Mouse (Mus musculus): ENCODE measurements around the gene Ccdc34. TPM values are rescaled to one million over a fixed set of nuclear protein-coding genes. Genes with fewer than 3 reads are reported as not detected.

Ccdc34 gene
- polyA plus RNA-seq, 1 experiment from 2014 or later = 44.5 TPM

DNA sequence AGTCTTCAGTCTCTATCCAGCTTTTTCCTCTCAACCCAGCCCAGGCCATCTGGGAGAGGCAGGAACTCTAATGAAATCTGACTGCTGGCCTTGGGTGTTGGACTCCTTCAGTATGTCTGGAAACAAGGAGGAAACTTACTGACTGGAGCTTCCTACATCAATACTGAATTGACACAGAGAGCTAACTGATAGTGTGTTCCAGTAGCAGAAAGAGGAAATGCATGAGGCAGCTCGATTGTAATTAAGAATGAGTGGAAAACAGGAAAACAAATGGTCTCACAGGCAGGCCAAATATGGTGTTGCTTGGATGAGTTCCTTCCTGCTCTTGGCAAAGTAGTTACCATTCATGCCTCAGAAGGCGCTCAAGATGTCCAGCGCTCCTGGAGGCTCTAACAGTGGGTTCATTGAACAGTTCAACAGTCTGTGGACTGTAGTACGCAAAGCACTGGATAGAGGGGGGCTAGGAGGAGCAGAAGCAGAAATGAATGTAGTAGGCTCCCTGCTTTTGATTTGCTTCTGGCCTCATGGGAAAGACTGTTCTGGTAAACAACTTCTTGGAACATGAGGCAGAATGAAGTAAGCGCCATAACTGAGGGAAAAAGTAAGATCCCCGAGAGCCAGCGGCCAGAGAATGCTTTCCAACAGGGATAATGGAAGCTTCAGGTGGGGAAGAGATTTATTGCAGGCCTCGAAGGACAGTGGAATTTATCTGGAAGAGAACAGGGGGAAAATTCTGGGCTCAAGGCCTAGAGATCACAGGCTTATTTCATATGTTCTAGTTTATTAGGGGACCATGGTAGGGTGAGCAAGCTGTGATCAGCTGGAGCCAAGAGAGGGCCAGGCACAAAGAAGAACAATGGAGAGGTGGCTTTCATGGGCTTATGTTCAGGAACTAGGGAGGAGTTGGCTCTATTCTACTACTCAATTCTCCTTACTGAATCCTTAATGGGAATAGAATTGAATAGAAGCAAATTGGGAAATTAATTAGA, 193.2 kb downstream of the Ccdc34 start:
- Histone ChIP-seq H3K27ac (no peak overlapping the region), H3K36me3 (no peaks in the 10 kb centered on the region), H3K9ac (replicated peaks) (no peak overlapping the region), H3K4me3 (replicated peaks) (no peak overlapping the region), H3K27me3 (no peaks in the 10 kb centered on the region), H3K4me2 (replicated peaks) (no peak overlapping the region), H3K9me3 (no peaks in the 10 kb centered on the region), H3K4me1 (replicated peaks) (no peaks in the 10 kb centered on the region)
- no peak for ATAC-seq
- 90% methylated on average over 8 of the region's 8 CpGs for WGBS

DNA sequence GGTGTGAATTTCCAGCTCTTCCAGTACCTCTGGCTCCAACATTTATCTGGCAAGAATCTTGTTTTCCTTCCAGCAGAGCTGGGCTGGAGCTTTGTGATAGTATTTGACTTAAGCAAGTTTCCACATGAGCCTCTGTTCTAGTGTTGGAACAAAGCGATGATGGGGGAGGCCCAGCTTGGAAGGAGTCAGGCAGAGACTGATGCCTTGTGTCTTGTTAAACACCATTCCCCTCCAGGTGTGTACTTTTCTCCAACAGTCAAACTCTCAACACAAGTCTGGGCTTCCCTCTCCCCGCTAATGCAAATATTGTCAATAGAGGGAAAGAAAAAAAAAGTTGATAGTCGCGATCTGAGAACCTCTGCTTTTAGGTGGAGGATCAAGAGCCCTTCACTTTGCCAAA, 196.7 kb downstream of the Ccdc34 start:
- Histone ChIP-seq H3K9ac (replicated peaks) (no peak overlapping the region), H3K27ac (no peak overlapping the region), H3K4me3 (replicated peaks) (no peak overlapping the region), H3K4me1 (replicated peaks) (no peaks in the 10 kb centered on the region), H3K36me3 (no peaks in the 10 kb centered on the region), H3K4me2 (replicated peaks) (no peak overlapping the region), H3K27me3 (no peaks in the 10 kb centered on the region), H3K9me3 (no peaks in the 10 kb centered on the region)
- 90% methylated on average over 4 of the region's 4 CpGs for WGBS
- no peak for ATAC-seq

DNA sequence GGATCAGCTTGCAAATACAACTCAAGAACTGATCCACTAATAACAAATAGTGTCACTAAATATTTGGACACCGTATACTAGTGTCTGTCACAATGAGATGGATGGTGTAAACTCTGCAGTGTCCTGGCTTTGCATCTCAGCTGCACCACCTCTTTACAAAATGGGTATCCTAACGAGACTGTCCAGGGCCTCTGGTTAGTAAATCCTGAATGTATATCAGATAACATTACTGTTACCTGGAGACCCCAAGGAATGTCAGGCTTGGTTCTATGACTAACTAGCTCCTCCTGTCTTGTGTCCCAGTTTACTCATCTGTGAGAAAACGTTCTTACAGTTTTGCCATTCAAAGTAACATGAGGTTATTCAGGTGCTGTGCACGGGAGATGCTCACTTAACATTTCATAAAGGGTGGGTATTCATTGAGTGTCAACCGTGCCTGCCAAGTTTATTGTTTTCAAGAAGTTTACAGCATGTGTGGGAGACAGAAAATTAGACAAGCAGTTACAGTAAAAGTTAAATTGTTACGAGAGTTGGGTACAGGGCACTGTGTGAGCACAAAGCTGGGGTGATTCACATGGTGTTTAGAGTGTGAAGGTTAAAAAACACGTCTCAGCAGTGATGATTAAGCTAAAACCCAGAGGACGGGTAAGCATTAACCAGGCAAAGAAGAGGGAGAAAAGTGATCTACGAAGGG, 197.5 kb downstream of the Ccdc34 start:
- H3K27me3 ChIP-seq = no peaks in the 10 kb centered on the region
- H3K4me2 ChIP-seq (replicated peaks) = no peak overlapping the region
- no peak for ATAC-seq
- H3K4me3 ChIP-seq (replicated peaks) = no peak overlapping the region
- 76% methylated on average over 9 of the region's 9 CpGs for WGBS
- H3K9me3 ChIP-seq = no peaks in the 10 kb centered on the region
- no peak overlapping the region for H3K9ac ChIP-seq (replicated peaks)
- H3K36me3 ChIP-seq = no peaks in the 10 kb centered on the region
- no peaks in the 10 kb centered on the region for H3K4me1 ChIP-seq (replicated peaks)
- H3K27ac ChIP-seq = no peak overlapping the region

DNA sequence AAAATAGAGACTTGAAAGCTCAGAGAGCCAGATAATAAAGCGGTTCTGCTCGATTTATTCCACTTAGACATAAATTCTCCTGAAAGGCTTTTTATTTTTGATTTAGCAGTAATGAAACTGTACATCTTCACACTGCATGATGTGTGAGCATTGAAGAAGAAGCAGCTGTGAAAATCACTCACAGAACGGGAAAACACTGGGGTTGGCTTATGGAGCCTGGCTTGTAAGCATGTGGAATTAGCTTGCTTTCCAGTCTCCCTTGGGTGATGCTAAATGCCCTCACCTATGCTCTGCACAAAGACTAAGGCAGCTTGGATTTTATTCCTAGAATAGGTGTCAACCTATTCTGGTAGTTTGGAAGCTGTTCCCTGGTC, 198.1 kb downstream of the Ccdc34 start:
- Histone ChIP-seq H3K4me3 (replicated peaks) (no peak overlapping the region), H3K27me3 (no peaks in the 10 kb centered on the region), H3K9me3 (no peaks in the 10 kb centered on the region), H3K9ac (replicated peaks) (no peak overlapping the region), H3K4me2 (replicated peaks) (no peak overlapping the region), H3K4me1 (replicated peaks) (no peaks in the 10 kb centered on the region), H3K27ac (no peak overlapping the region), H3K36me3 (no peaks in the 10 kb centered on the region)
- 74% methylated on average over 3 of the region's 3 CpGs for WGBS
- no peak for ATAC-seq

DNA sequence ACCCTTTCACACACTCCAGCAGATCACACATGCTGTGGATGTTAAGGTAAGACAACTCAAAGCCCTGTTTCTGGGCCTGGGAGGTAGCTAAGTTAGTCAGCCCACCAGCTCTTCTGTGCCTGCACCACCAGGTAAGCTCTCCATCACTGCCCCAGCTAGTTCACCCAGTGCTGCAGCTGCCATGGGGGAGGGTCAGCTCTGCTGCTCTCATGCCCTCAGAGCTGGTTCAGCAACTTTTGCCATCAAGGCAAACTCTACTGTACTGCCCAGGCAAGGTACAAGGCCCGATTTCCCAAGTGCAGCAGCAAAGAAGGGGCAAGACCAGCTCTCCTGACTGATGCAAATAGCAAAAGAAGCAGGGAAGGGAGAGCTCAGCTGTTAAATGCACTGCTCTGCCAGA, 202.9 kb downstream of the Ccdc34 start:
- ATAC-seq = no peak
- 78% methylated on average over 1 of the region's 1 CpGs for WGBS
- Histone ChIP-seq H3K4me2 (replicated peaks) (no peak overlapping the region), H3K36me3 (no peaks in the 10 kb centered on the region), H3K4me3 (replicated peaks) (no peak overlapping the region), H3K9me3 (no peaks in the 10 kb centered on the region), H3K27ac (no peak overlapping the region), H3K4me1 (replicated peaks) (no peaks in the 10 kb centered on the region), H3K9ac (replicated peaks) (no peak overlapping the region), H3K27me3 (no peaks in the 10 kb centered on the region)

DNA sequence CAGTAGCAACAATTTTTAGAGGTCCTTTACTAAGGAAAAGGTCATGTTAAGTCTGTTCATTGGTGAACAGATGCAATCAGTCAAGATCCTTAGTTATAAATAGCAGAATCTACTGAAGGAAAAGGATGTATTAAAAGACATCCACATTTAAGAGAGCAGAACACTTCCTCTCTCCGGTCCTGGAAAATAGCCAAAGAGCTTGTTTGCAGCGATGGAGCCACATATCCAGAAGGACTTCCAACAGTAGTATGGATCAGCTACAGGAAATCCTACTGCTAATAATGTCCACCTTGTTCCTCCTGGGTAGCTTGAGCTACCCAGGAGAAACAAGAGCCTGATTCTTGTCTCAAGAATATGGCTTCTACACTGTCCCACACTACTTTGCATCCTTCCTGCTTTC, 205.2 kb downstream of the Ccdc34 start:
- Histone ChIP-seq H3K4me1 (replicated peaks) (no peaks in the 10 kb centered on the region), H3K9ac (replicated peaks) (no peak overlapping the region), H3K4me3 (replicated peaks) (no peak overlapping the region), H3K27ac (no peak overlapping the region), H3K9me3 (no peaks in the 10 kb centered on the region), H3K27me3 (no peaks in the 10 kb centered on the region), H3K4me2 (replicated peaks) (no peak overlapping the region), H3K36me3 (no peaks in the 10 kb centered on the region)
- WGBS = 92% methylated on average over 2 of the region's 2 CpGs
- ATAC-seq = no peak

Other genes starting within 250 kb of the Ccdc34 start
- 175 and 201 TPM in 2 replicates for gene Lin7c, start 127.0 kb upstream of the Ccdc34 start, polyA plus RNA-seq (2015; fragmentation: Nextera tagmentation; extraction: Ambion mirVana)
- gene Lgr4, start 100.2 kb upstream of the Ccdc34 start, polyA plus RNA-seq (2015; fragmentation: Nextera tagmentation; extraction: Ambion mirVana) = 7.9 and 8.3 TPM in 2 replicates